8 mouse cellular contexts compared by ENCODE assay signal in the genomic region with DNA sequence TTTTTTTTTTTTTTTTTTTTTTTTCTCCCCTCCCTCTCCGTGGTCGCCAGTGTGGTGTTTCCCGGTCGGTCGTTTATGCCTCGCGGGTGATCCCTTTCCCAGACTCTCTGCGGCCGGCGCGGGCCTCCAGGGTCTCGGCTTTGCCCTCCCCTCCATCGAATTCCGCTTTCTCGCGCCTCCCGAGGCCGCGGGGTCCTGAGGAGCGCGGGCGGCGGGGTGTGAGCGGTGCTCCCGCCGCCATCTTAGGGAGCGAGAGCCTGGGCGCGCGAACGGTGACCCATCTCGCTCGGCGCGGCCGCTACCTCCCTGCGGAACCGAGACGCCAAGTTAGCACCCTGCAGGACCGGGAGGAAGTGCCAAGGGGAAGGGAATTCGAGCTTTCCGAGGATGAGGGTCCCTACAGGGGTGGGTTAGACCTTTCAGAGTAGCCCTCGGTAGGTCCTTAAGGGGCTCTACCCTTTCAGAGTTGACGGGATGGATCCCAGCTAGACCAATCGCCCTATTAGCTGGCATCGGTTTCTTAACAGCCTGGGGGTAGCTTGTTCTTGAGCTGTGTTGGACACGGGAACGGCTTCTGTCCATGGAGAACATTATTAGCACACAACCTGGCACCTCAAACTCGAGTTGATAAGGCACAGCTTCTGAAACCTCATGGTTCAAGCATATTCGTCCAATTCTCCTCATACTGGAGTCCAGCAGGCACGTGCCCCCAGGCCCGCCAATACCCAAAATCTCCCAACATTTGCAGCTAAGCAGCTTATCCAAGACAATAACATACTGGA. TPM values are rescaled to one million over a fixed set of nuclear protein-coding genes. Genes with fewer than 3 reads are reported as not detected.
DNase-seq lines count a peak whose midpoint lies in the region; ATAC-seq lines count a peak whose summit lies in the region.

No protein-coding gene starts in this region.

- no peaks in the 10 kb centered on the region for H3K9me3 ChIP-seq in hindbrain, embryonic 14.5 days (ENCODE audit: control insufficient read depth, low read length)

- H3K27ac ChIP-seq in hindbrain, embryonic 14.5 days, result peak overlapping the region; percentile 100

- no peaks in the 10 kb centered on the region for H3K36me3 ChIP-seq in hindbrain, embryonic 14.5 days (replicated peaks; ENCODE audit: control insufficient read depth, insufficient read depth)

- peak; percentile 60 for DNase-seq in gastrocnemius, adult 18-20 months (ENCODE audit: low spot score)
- DNase-seq in gastrocnemius, postnatal 25 days, result no peak
- DNase-seq in cerebellum, postnatal 10 days, result peak; percentile 83 to 90
- peak; percentile 58 to 66 for DNase-seq in frontal cortex, postnatal 14 days (ENCODE audit: low spot score in 2 of 2)
- DNase-seq in hindbrain, embryonic 14.5 days (ENCODE audit: low spot score), result peak; percentile 71
- DNase-seq in left cerebral cortex, adult 11 months (ENCODE audit: low spot score), result peak; percentile 55
- peak; percentile 50 for DNase-seq in lung, postnatal 25 days (ENCODE audit: low spot score)
- peak; percentile 84 for DNase-seq in right cerebral cortex, postnatal 25 days

- WGBS in hindbrain, embryonic 14.5 days, result under 1% methylated on average over 49 of the region's 52 CpGs

- no peaks in the 10 kb centered on the region for H3K27me3 ChIP-seq in hindbrain, embryonic 14.5 days (ENCODE audit: control insufficient read depth, insufficient read depth, low read length)

- peak overlapping the region; percentile 79 for H3K9ac ChIP-seq in hindbrain, embryonic 14.5 days

- H3K4me3 ChIP-seq in hindbrain, embryonic 14.5 days (replicated peaks; ENCODE audit: low read length), result peak overlapping the region; percentile 72

- H3K4me2 ChIP-seq in hindbrain, embryonic 14.5 days (replicated peaks), result peak overlapping the region; percentile 60

- peaks cover 13% of the 10 kb centered on the region for H3K4me1 ChIP-seq in hindbrain, embryonic 14.5 days (replicated peaks; ENCODE audit: control insufficient read depth, insufficient read depth, low read length)

- peak; percentile 72 for ATAC-seq in hindbrain, embryonic 14.5 days (ENCODE audit: low FRiP score)

RNA-seq across cellular contexts. Expression of a gene that starts 0.9 kb away (rescaled TPM):
- total RNA-seq in gastrocnemius, adult 18-20 months (2021), result 1 to 10 TPM; 1.8 to 3.2 TPM
- 1 to 10 TPM; 2.5 to 3.2 TPM for total RNA-seq in gastrocnemius, postnatal 25 days (2021)
- 27.1 and 28.6 TPM in 2 replicates for polyA plus RNA-seq in hindbrain, embryonic 14.5 days (2014; fragmentation: Nextera tagmentation; extraction: Ambion mirVana)
